Mouse (Mus musculus): ENCODE data around the gene Slc22a4. TPM values are rescaled to one million over a fixed set of nuclear protein-coding genes. Genes with fewer than 3 reads are reported as not detected.

Slc22a4 gene
- 1 to 10 TPM; 3.5 to 4.7 TPM for total RNA-seq (2021)
- long read RNA-seq, experiment 1, partial matches to known transcripts: 0 of 2 reads
- long read RNA-seq, experiment 1, other reads (novel, unspliced or antisense): 0 of 2 reads
- long read RNA-seq, experiment 2, partial matches to known transcripts: 1 of 5 reads
- long read RNA-seq, experiment 2, other reads (novel, unspliced or antisense): 1 of 5 reads

DNA sequence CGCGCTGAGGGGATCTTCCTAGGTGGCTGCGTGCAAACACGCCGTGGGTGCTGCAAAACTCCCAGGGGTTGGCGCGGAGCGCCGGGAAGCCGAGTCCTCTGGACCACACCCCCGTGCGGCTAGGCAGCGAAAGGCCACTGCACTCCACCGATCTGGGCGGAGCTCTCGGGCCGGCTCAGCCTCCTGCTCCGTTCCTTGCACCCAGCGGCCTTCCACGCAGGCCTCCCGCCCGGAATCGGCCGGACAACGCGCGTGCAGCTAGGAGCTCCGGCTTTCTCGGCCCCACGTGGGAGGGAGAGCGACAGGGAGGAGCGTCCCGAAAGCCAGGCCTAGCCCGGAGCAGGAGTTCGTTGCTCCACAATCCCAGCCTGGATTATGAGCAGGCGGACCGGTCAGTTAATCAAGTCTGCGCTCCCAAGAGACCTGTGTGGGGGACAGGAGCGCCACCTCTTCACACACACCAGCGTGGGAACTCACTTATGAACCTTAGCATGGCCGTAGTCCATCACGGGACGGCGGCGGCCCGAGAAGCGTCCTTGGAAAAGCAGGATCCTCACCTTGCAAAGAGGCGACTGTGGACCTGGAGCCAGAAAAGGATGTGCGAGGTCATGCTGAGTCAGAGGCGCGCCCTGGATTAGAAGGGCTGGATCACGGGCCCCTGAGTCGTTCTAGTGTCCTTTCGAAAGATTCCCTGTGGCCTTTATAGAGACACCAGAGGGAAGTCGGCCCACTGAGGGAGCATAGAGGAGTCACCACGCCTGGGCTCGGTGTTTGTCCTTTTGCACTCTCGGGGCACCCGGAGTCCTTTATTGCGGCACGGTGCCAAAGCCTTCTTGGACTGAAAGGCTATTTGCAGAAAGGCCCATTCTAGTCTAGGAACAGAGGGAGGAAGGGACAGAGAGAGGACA lies at the start of gene Slc22a4:
Slc22a4 (minus strand) TSS at position 47 of the 908 bp plus-strand sequence.
- intact Hi-C loops (cut with DNase I): no loop called here
- DNase-seq: peak; percentile 81 to 84

DNA sequence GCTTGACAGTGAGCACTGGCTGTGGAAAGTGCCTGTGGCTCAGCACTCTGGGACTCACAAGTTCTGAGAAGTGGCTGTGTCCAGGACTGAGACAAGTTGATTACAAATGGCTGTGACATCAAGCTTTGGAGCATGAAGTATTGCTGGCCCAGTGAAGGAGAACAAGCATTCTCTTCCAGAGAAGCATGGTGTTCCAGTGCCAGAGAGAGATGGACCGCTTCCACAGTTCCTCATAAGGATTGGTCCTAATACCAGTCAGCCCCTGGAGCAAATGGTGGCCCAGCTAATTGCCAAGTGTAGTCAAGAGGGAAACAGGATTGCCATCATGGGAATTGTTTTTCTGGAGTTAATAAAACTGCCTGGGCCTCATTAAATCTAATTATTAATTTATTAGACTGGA lies 48.2 kb upstream of the Slc22a4 start:
- intact Hi-C loops (cut with DNase I): no loop called here

DNA sequence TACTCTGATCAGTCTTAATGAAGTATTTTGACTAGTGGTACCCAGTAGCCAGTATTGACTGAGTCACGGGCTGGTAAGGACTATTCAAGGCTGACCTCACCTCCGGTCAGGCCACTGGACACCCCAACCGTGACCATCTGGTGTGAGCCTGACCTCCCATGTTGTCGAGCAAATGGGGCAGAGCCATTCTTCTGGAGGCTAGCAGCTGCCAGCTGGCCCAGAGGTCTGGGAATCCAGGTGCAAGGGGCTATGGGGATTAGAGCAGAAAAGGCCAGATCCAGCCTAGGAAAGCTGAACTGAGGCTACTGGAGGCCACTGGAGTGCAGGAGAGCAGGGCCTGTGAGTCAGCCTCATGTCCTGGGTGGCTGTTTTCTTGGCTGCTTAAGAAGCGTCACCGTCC lies 47.5 kb upstream of the Slc22a4 start:
- intact Hi-C loops (cut with DNase I): no loop called here
- DNase-seq: no peak

More for the DNA sequence above, 48.2 kb upstream of the Slc22a4 start:
- DNase-seq: no peak

DNA sequence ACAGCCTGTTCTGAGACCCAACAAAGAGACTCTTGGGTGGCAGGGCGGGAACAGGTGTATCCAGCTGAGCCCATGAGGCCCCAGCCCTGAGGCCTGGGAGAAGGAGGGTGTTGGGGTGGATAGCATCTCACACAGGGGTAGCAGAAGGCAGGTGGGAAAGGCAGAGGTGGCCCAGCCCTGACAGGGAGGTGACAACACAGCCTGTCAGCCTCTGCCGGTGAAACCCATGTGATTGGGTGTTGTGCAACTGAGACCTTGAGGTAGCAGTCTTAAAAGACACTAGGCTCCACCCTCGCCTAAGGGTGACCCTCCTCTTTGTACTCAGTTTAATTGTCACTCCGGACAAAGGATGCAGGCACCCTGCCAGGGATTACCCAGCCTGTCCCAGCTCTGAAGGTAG lies 45.4 kb upstream of the Slc22a4 start:
- no peak for DNase-seq
- intact Hi-C loops (cut with DNase I): no loop called here

- peak; percentile 49 to 65 for DNase-seq
These were observed 44.0 kb upstream of the Slc22a4 start for GRCm38 (mm10) chr11:54071726-54072445.

GRCm38 (mm10) chr11:54068520-54069371 lies 40.9 kb upstream of the Slc22a4 start, which contains the start of gene Pdlim4:
Gene Pdlim4, minus strand, starts transcription at chr11:54069014.
- DNase-seq: peak; percentile 60 to 65
- intact Hi-C loops (cut with DNase I): no loop called here

More at GRCm38 (mm10) chr11:54071726-54072445, 44.0 kb upstream of the Slc22a4 start:
- intact Hi-C loops (cut with DNase I): no loop called here

DNA sequence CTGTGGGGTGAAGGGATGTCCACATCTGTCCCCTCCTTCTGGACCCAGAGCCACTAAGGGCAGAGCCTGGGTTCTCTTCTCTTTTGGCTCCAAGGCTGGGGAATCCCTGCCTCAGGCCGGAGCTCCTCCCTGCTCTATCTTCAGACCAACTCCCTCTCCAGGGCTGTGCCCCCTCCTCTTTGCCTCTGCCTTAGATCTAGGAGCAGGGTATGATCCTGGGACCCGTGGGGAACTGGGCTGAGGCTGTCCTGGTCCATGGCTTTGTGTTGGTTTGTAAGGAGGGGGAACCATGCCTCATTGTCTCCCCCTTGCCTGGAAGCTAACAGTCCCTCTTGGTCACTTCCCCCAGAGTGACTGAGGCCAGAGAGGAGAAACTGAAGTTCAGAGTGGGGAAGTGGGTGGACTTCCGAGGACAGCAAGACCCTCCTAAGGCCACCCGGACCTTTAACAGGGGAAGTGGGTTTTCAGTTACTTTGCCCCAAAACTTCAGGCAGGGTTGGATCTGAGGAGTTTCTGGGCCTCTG lies 40.2 kb upstream of the Slc22a4 start:
- DNase-seq: no peak
- intact Hi-C loops (cut with DNase I): no loop called here

GRCm38 (mm10) chr11:54067318-54067995 lies 39.6 kb upstream of the Slc22a4 start:
- intact Hi-C loops (cut with DNase I): no loop called here
- DNase-seq: peak in 1 of 2 experiments; percentile 65

DNA sequence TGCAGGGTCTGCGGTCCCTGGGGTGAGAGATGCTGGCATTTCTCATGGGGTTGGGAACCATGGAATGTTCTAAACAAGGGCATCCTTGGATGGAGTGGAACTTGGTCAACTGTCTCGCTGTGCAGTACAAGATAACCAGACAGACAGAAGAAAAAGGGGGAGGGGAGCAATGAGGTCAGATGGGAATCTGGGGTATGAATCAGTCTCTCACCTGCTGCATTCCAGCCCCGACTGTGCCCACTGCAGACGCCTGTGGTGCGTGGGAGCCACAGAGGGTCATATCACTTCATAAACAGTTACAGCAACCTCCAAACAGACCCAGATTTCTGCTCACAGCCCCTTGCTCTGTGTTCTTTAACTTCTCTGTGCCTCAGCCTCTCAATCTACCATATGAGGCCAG lies 38.5 kb upstream of the Slc22a4 start:
- DNase-seq: no peak
- intact Hi-C loops (cut with DNase I): no loop called here

DNA sequence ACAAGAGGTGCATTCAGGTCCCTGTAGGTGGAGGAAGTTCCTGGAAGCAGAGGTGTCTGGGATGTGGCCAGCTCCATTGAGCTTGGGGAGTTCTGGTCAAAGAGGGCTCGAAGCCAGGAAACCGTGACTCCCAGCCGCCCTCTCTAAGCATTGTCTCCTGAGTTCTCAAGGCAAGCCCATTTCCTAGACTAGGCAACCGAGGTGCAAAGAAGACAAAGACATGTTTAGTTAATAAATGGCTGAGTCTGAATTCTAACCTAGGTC lies 38.0 kb upstream of the Slc22a4 start:
- intact Hi-C loops (cut with DNase I): no loop called here
- no peak for DNase-seq

DNA sequence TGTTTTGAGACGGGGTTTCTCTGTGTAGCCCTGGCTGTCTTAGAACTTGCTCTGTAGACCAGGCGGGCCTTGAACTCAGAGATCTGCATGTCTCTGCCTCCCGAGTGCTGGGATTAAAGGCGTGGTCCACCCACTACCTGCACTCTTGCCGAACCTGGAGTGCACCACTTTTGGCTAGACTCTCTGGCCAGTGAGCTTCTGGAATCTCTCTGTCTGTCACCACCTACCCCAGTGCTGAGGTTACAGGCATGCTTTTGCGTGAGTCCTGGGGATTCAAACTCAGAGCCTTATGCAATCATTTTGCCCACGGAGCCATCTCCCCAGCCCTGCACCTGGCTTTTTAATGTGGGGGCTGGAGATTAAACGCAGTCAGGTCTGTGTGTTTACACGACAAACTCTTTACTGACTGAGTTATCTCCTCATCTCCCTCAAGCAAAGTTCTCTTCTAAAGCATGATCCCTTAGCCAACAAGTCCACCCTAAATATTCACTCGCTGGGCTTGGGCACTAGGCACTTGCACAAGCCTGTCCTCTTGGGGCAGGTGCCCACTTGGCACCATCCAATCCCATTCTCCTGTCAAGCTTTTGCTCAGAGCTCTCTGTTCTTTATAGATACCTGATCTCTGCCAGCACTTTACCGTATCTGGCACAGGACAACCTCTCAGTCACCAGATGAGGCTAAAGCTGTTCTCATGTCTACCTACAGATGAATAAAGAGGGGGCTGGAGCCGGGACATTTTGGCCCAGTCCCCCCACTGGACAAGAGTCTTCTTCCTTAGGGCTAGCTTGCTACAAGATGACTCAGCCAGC lies 37.4 kb upstream of the Slc22a4 start:
- no peak for DNase-seq
- intact Hi-C loops (cut with DNase I): no loop called here

- peak in 1 of 2 experiments; percentile 54 for DNase-seq
- intact Hi-C loops (cut with DNase I): no loop called here
These were observed 36.6 kb upstream of the Slc22a4 start for GRCm38 (mm10) chr11:54064412-54064978.

DNA sequence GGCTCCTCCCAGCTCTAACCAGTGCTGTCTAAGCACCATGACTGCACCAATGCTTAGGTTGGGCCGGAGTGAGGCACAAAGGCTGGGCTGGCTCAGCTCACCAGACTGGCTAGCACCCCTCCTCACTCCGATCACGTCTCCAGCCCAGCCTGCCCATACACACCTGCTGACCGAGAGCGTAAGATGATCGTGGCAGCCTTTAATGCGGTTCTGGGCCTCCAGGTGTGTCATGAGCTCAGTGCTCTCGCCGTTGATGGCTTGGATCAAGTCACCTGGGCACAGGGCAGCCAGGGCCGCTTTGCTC lies 35.5 kb upstream of the Slc22a4 start:
- intact Hi-C loops (cut with DNase I): no loop called here
- no peak for DNase-seq

- no peak for DNase-seq
- intact Hi-C loops (cut with DNase I): no loop called here
These were observed 35.0 kb upstream of the Slc22a4 start for GRCm38 (mm10) chr11:54062753-54063471.

DNA sequence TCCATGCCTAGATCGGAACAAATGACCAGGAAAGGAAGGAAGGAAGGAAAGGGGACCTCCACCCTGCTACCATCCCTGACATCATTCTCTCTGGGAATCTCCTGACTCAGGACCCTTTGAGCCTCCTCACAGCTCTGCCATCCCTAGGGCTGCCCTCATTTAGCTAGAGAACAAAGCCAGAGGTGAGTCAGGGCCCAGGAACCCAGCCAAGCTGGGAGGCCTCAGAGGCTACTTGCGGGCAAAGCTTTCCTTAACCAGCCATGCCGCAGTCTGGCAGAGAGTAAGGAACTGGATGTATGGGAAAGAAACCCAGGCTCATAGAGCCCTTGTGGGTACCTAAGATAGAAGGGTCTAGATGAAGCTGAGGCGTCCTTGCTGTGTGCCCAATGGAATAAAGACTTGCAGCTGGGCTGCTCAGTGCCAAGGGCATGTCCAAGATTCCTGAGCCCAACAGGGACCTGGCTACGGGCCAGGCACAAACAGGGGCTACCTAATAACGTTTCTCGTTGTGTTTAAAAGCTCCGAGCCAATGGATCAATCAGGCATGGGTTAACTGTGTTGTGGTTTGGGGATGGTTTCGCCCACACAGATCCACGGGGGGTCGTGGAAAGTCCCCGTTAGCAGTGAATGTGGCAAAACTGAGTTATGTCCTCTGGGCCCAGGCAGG lies 34.3 kb upstream of the Slc22a4 start:
- DNase-seq: peak; percentile 55 to 62
- intact Hi-C loops (cut with DNase I): no loop called here

DNA sequence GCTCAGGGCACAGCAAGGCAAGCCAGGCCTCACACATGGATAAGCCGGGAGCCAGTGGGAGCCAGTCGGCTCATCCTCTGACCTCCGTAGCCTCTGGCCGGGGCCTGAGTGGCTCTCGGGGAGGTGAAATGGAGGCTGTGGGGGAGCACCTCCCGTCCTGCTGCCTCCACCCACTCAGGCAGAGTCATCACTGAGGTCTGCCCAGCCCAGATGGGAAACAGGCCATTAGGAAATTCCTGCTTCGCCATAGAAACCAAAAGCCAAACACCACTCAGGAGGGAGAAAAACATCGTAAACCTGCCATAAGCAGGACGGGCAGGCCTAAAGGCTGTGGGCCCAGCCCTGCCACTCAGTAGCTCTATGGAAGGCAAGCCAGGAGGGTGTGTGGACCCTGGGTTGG lies 32.4 kb upstream of the Slc22a4 start:
- intact Hi-C loops (cut with DNase I): no loop called here
- no peak for DNase-seq

DNA sequence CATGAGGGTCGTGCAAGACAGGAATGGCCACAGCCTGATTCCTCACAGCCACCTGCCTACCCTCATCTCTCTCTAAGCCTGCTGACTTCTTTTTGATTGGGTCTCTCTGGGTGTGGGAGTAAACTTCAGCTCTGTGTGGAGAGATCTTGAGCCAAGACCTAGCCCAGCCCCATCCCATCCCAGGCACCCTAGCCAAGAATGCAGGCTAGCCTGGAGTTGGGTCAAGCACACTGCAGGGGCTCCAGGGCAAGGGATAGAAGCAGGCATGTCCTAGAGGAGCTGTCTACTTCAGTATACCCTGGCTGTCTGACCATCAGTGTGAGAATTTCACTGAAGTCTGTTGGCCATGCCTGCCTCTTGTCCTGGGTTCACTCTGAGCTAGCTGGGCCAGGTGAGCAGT lies 31.6 kb upstream of the Slc22a4 start:
- DNase-seq: no peak
- intact Hi-C loops (cut with DNase I): loop anchor here (5.0 kb wide), 1 partner anchor 127 kb away; no protein-coding TSS in a partner anchor

Data from heart, postnatal 14 days (tissue).